Mouse (Mus musculus): Measurements from ENCODE around the gene Pemt.

DNA sequence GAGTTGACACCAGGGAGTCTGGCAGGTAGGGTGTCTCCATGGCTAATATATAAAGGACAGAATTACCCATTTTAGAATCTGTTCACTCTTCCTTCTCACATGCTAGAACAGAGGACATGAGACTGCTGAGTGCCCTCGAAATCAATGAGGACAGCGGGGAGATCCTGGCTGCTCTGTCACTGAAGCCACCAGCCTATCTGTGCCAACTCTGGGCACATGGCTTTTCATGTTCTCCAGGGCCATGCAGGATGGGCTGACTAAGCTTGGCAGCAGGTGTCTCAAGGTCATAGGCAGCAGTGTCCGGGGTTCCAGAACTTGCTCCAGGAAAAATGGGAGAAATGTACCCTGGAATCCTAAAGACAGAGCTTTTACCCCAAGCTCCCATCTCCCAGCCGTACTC lies 21.4 kb upstream of the Pemt start:
- TF ChIP-seq CTCF (IDR thresholded peaks at IDR 0.05; ENCODE audit: low read depth) (no peak), EP300 (IDR thresholded peaks at IDR 0.05; ENCODE audit: low read depth) (no peak)

Measured in heart, postnatal 0 days (tissue).